Mouse (Mus musculus) urinary bladder, postnatal 10 days (tissue): ENCODE results near the gene Dhx38.

Source experiments
- DNase-seq: peaks from one replicate; pipeline ENCODE4 v3.0.0; 2022; ENCODE audit warnings: low spot score

Dhx38 gene

GRCm38 (mm10) chr8:109544049-109544448 is 21.6 kb downstream of the Dhx38 start:
- no peak for DNase-seq

GRCm38 (mm10) chr8:109542748-109543519 is 22.7 kb downstream of the Dhx38 start:
- DNase-seq: no peak

- no peak for DNase-seq
Observed at GRCm38 (mm10) chr8:109542165-109542564, 23.5 kb downstream of the Dhx38 start.

- no peak for DNase-seq
Observed at GRCm38 (mm10) chr8:109536703-109537102, 29.0 kb downstream of the Dhx38 start.

GRCm38 (mm10) chr8:109535140-109535990 is 30.3 kb downstream of the Dhx38 start:
- DNase-seq: no peak

- no peak for DNase-seq
Observed at GRCm38 (mm10) chr8:109524008-109524407, 41.7 kb downstream of the Dhx38 start.

- DNase-seq: no peak
Observed at GRCm38 (mm10) chr8:109505560-109505959, 60.1 kb downstream of the Dhx38 start.

GRCm38 (mm10) chr8:109503566-109503965 is 62.1 kb downstream of the Dhx38 start:
- no peak for DNase-seq

- DNase-seq: no peak
Observed at GRCm38 (mm10) chr8:109499009-109499717, 66.5 kb downstream of the Dhx38 start.
